Mouse (Mus musculus) kidney, adult 2 months (tissue): ENCODE measurements at regions not wholly inside any gene's neighbourhood (a gene's known extent, or its start where the extent isn't known, plus 50 kb on each side); places are given as distances from the start of the nearest gene placed in this dataset.

Experiments used
- CTCF ChIP-seq: fragments of 200-500 bp; conservative IDR thresholded peaks from 2 replicates; pipeline ENCODE4 v1.5.1; 2011; ENCODE audit warnings: low read depth, mild to moderate bottlenecking, control low read depth, low read length, moderate library complexity, mixed read lengths; ENCODE audit not compliant: insufficient read depth, insufficient read length
- POLR2A ChIP-seq: fragments of 200-500 bp; IDR thresholded peaks from one replicate; pipeline ENCODE4 v1.6.1; 2011; ENCODE audit warnings: low read depth, low read length, control low read depth

- TF ChIP-seq CTCF (no peak), POLR2A (no peak)
These were observed 57.7 kb upstream of the Tmem189 start for GRCm38 (mm10) chr2:167747164-167747843.
